Mouse (Mus musculus) stomach, postnatal 0 days (tissue): ENCODE data around the gene Ddr1. TPM values are rescaled to one million over a fixed set of nuclear protein-coding genes. Genes with fewer than 3 reads are reported as not detected.

Experiments used
- ATAC-seq: fragments of 200-750 bp; cut with Nextera tagmentation; 2 replicates; pipeline ENCODE4 v1.8.0; 2017; ENCODE audit not compliant: low FRiP score, low TSS enrichment
- DNase-seq: peaks from one replicate; pipeline ENCODE4 v3.0.0-alpha.2; 2016; ENCODE audit warnings: low spot score
- H3K27ac ChIP-seq: fragments of 300-500 bp; sonication (generic); replicated peaks from 2 replicates; pipeline ENCODE4 v1.5.1; 2014; ENCODE audit warnings: mild to moderate bottlenecking, control low read depth
- H3K27me3 ChIP-seq: fragments of 300-500 bp; sonication (generic); 2 replicates; pipeline ENCODE4 v1.6.1; 2014; ENCODE audit warnings: low read length; ENCODE audit not compliant: control insufficient read depth, insufficient read depth
- H3K36me3 ChIP-seq: fragments of 300-500 bp; sonication (generic); 2 replicates; pipeline ENCODE4 v1.6.1; 2014; ENCODE audit warnings: low read length, mixed read lengths; ENCODE audit not compliant: control insufficient read depth, insufficient read depth
- H3K4me1 ChIP-seq: fragments of 300-500 bp; sonication (generic); replicated peaks from 2 replicates; pipeline ENCODE4 v1.6.1; 2014; ENCODE audit warnings: antibody characterized with exemption; ENCODE audit not compliant: control insufficient read depth, insufficient read depth
- H3K4me2 ChIP-seq: fragments of 300-500 bp; sonication (generic); replicated peaks from 2 replicates; pipeline ENCODE4 v1.6.1; 2014; ENCODE audit warnings: low read depth, mild to moderate bottlenecking, control low read depth, moderate library complexity
- H3K4me3 ChIP-seq: fragments of 300-500 bp; sonication (generic); 2 replicates; pipeline ENCODE4 v1.5.1; 2014; ENCODE audit warnings: low read depth, low read length, control low read depth
- H3K9ac ChIP-seq: fragments of 300-500 bp; sonication (generic); 2 replicates; pipeline ENCODE4 v1.6.1; 2014; ENCODE audit warnings: mild to moderate bottlenecking, low read length, control low read depth, mixed read lengths
- H3K9me3 ChIP-seq: fragments of 300-500 bp; sonication (generic); 2 replicates; pipeline ENCODE4 v1.6.1; 2016; ENCODE audit warnings: low read length; ENCODE audit not compliant: control insufficient read depth
- CTCF ChIP-seq: IDR thresholded peaks from 2 replicates; pipeline ENCODE4 v1.5.1; 2016; ENCODE audit warnings: antibody characterized with exemption, low read depth, mild to moderate bottlenecking, moderate library complexity
- EP300 ChIP-seq: optimal IDR thresholded peaks from 2 replicates; pipeline ENCODE3; 2016; ENCODE audit warnings: antibody characterized with exemption
- WGBS: fragments of 180-500 bp; shearing (Covaris S2); extraction: QIAGEN DNeasy Blood & Tissue Kit; methylation state at CpG from one replicate; pipeline ENCODE4 v1.1.7; 2014; 5-methylcytosine and 5-hydroxymethylcytosine counted together
- polyA plus RNA-seq: library from polyadenylated mRNA; unstranded; fragments of >200 nt; fragmentation: Nextera tagmentation; extraction: Ambion mirVana; gene quantifications from 2 replicates; pipeline ENCODE4 v1.2.1, GENCODE M21; 2015

Ddr1 gene
- polyA plus RNA-seq, 1 experiment from 2014 or later, result 50.8 TPM

GRCm38 (mm10) chr17:35716114-35716513 is 11.7 kb upstream of the Ddr1 start:
- TF ChIP-seq EP300 (no peak), CTCF (no peak)
- Histone ChIP-seq H3K27ac (no peak overlapping the region), H3K36me3 (no peaks in the 10 kb centered on the region), H3K9ac (no peak overlapping the region), H3K9me3 (no peaks in the 10 kb centered on the region), H3K4me2 (no peak overlapping the region), H3K27me3 (no peaks in the 10 kb centered on the region), H3K4me3 (no peak overlapping the region), H3K4me1 (peaks cover under 1% of the 10 kb centered on the region; the same call in 1 of the 2 replicates)
- no peak for ATAC-seq
- WGBS, result 70% methylated on average over 3 of the region's 3 CpGs
- no peak for DNase-seq

- Histone ChIP-seq H3K27me3 (no peaks in the 10 kb centered on the region), H3K4me3 (no peak overlapping the region), H3K27ac (no peak overlapping the region; the same call in 1 of the 2 replicates), H3K4me2 (no peak overlapping the region), H3K9me3 (no peaks in the 10 kb centered on the region), H3K9ac (no peak overlapping the region), H3K4me1 (peaks cover 5% of the 10 kb centered on the region; the same call in 1 of the 2 replicates), H3K36me3 (no peaks in the 10 kb centered on the region)
- TF ChIP-seq CTCF (no peak), EP300 (no peak)
- ATAC-seq (0 out of 2 replicates have a peak, but pooled peaks have one; percentile 36), DNase-seq (no peak)
- WGBS, result 33% methylated on average over 8 of the region's 8 CpGs
Measured at GRCm38 (mm10) chr17:35710705-35711347, 6.4 kb upstream of the Ddr1 start.

- WGBS, result 55% methylated on average over 2 of the region's 2 CpGs
- Histone ChIP-seq H3K4me3 (no peak overlapping the region), H3K9ac (no peak overlapping the region), H3K27me3 (no peaks in the 10 kb centered on the region), H3K4me2 (no peak overlapping the region), H3K9me3 (no peaks in the 10 kb centered on the region), H3K27ac (peak overlapping the region; percentile 71; the same call in 1 of the 2 replicates), H3K36me3 (no peaks in the 10 kb centered on the region), H3K4me1 (peaks cover 5% of the 10 kb centered on the region; the same call in 1 of the 2 replicates)
- TF ChIP-seq EP300 (no peak), CTCF (no peak)
- ATAC-seq (peak; percentile 62; the same call in 1 of the 2 replicates), DNase-seq (no peak)
Measured at GRCm38 (mm10) chr17:35708611-35709010, 4.2 kb upstream of the Ddr1 start.

GRCm38 (mm10) chr17:35707929-35708328 is 3.5 kb upstream of the Ddr1 start:
- DNase-seq (peak; percentile 66), ATAC-seq (no peak; the same call in 1 of the 2 replicates)
- Histone ChIP-seq H3K36me3 (no peaks in the 10 kb centered on the region), H3K27ac (peak overlapping the region; percentile 71), H3K9ac (no peak overlapping the region), H3K9me3 (no peaks in the 10 kb centered on the region), H3K4me1 (peaks cover 5% of the 10 kb centered on the region; the same call in 1 of the 2 replicates), H3K4me3 (no peak overlapping the region), H3K4me2 (no peak overlapping the region), H3K27me3 (no peaks in the 10 kb centered on the region)
- 52% methylated on average over 7 of the region's 7 CpGs for WGBS
- TF ChIP-seq CTCF (no peak), EP300 (no peak)

GRCm38 (mm10) chr17:35705836-35706235 is 1.4 kb upstream of the Ddr1 start:
- Histone ChIP-seq H3K27ac (no peak overlapping the region), H3K4me3 (no peak overlapping the region), H3K9ac (no peak overlapping the region; the same call in 1 of the 2 replicates), H3K4me1 (peaks cover 1% of the 10 kb centered on the region; the same call in 1 of the 2 replicates), H3K27me3 (no peaks in the 10 kb centered on the region), H3K4me2 (no peak overlapping the region), H3K9me3 (no peaks in the 10 kb centered on the region), H3K36me3 (no peaks in the 10 kb centered on the region)
- DNase-seq (peak; percentile 80), ATAC-seq (no peak)
- no peak for TF ChIP-seq EP300
- TF ChIP-seq CTCF, result peak; percentile 79
- 34% methylated on average over 4 of the region's 4 CpGs for WGBS

GRCm38 (mm10) chr17:35703751-35704271 is 610 bp downstream of the Ddr1 start:
- Histone ChIP-seq H3K4me3 (peak overlapping the region; percentile 36), H3K4me2 (peak overlapping the region; percentile 57), H3K9ac (peak overlapping the region; percentile 54), H3K36me3 (no peaks in the 10 kb centered on the region), H3K27ac (peak overlapping the region; percentile 90), H3K9me3 (no peaks in the 10 kb centered on the region), H3K27me3 (no peaks in the 10 kb centered on the region), H3K4me1 (no peaks in the 10 kb centered on the region)
- DNase-seq, result peak; percentile 81
- WGBS, result 8% methylated on average over 13 of the region's 14 CpGs
- ATAC-seq, result peak; percentile 27
- TF ChIP-seq CTCF, result no peak
